Mouse (Mus musculus): ENCODE data around the gene Blvrb. TPM values are rescaled to one million over a fixed set of nuclear protein-coding genes. Genes with fewer than 3 reads are reported as not detected.

Gene Blvrb
- polyA plus RNA-seq, 1 experiment from 2014 or later, result 16.8 TPM

- Histone ChIP-seq H3K4me3 (replicated peaks; ENCODE audit: low read length) (no peak overlapping the region), H3K9ac (replicated peaks; ENCODE audit: low read depth, low read length) (no peak overlapping the region), H3K27ac (ENCODE audit: low read length) (no peak overlapping the region), H3K27me3 (replicated peaks; ENCODE audit: control insufficient read depth, insufficient read depth, low read length) (no peaks in the 10 kb centered on the region), H3K9me3 (ENCODE audit: control insufficient read depth, low read length) (no peaks in the 10 kb centered on the region), H3K4me2 (ENCODE audit: low read length) (no peak overlapping the region), H3K36me3 (ENCODE audit: control insufficient read depth, insufficient read depth) (no peaks in the 10 kb centered on the region), H3K4me1 (replicated peaks; ENCODE audit: control insufficient read depth, insufficient read depth, low read length) (peaks cover 11% of the 10 kb centered on the region)
- ATAC-seq, result no peak
- WGBS, result 98% methylated on average over 2 of the region's 2 CpGs
These were observed 27.8 kb downstream of the Blvrb start for GRCm38 (mm10) chr7:27475596-27475995.

GRCm38 (mm10) chr7:27476098-27476635 lies 28.4 kb downstream of the Blvrb start:
- Histone ChIP-seq H3K4me1 (replicated peaks; ENCODE audit: control insufficient read depth, insufficient read depth, low read length) (peaks cover 11% of the 10 kb centered on the region), H3K27me3 (replicated peaks; ENCODE audit: control insufficient read depth, insufficient read depth, low read length) (no peaks in the 10 kb centered on the region), H3K27ac (ENCODE audit: low read length) (no peak overlapping the region), H3K36me3 (ENCODE audit: control insufficient read depth, insufficient read depth) (no peaks in the 10 kb centered on the region), H3K4me2 (ENCODE audit: low read length) (no peak overlapping the region), H3K4me3 (replicated peaks; ENCODE audit: low read length) (no peak overlapping the region), H3K9ac (replicated peaks; ENCODE audit: low read depth, low read length) (no peak overlapping the region), H3K9me3 (ENCODE audit: control insufficient read depth, low read length) (no peaks in the 10 kb centered on the region)
- 96% methylated on average over 14 of the region's 14 CpGs for WGBS
- no peak for ATAC-seq

GRCm38 (mm10) chr7:27478561-27478960 lies 30.8 kb downstream of the Blvrb start:
- no peak overlapping the region for H3K4me3 ChIP-seq (replicated peaks; ENCODE audit: low read length)
- no peak overlapping the region for H3K4me2 ChIP-seq (ENCODE audit: low read length)
- WGBS, result 80% methylated on average over 7 of the region's 7 CpGs
- no peak overlapping the region for H3K9ac ChIP-seq (replicated peaks; ENCODE audit: low read depth, low read length)
- ATAC-seq, result no peak
- H3K27ac ChIP-seq (ENCODE audit: low read length), result no peak overlapping the region
- peaks cover 7% of the 10 kb centered on the region for H3K4me1 ChIP-seq (replicated peaks; ENCODE audit: control insufficient read depth, insufficient read depth, low read length)
- H3K36me3 ChIP-seq (ENCODE audit: control insufficient read depth, insufficient read depth), result no peaks in the 10 kb centered on the region
- H3K27me3 ChIP-seq (replicated peaks; ENCODE audit: control insufficient read depth, insufficient read depth, low read length), result no peaks in the 10 kb centered on the region
- H3K9me3 ChIP-seq (ENCODE audit: control insufficient read depth, low read length), result no peaks in the 10 kb centered on the region

- Histone ChIP-seq H3K4me3 (replicated peaks; ENCODE audit: low read length) (no peak overlapping the region), H3K4me1 (replicated peaks; ENCODE audit: control insufficient read depth, insufficient read depth, low read length) (peaks cover 7% of the 10 kb centered on the region), H3K4me2 (ENCODE audit: low read length) (no peak overlapping the region), H3K9me3 (ENCODE audit: control insufficient read depth, low read length) (no peaks in the 10 kb centered on the region), H3K36me3 (ENCODE audit: control insufficient read depth, insufficient read depth) (no peaks in the 10 kb centered on the region), H3K9ac (replicated peaks; ENCODE audit: low read depth, low read length) (no peak overlapping the region), H3K27ac (ENCODE audit: low read length) (no peak overlapping the region), H3K27me3 (replicated peaks; ENCODE audit: control insufficient read depth, insufficient read depth, low read length) (no peaks in the 10 kb centered on the region)
- no peak for ATAC-seq
- 67% methylated on average over 1 of the region's 1 CpGs for WGBS
These were observed 32.0 kb downstream of the Blvrb start for GRCm38 (mm10) chr7:27479750-27480149.

GRCm38 (mm10) chr7:27480506-27480905 lies 32.7 kb downstream of the Blvrb start:
- H3K9me3 ChIP-seq (ENCODE audit: control insufficient read depth, low read length), result no peaks in the 10 kb centered on the region
- 71% methylated on average over 3 of the region's 3 CpGs for WGBS
- no peak overlapping the region for H3K4me2 ChIP-seq (ENCODE audit: low read length)

GRCm38 (mm10) chr7:27480927-27481626 lies 33.3 kb downstream of the Blvrb start:
- Histone ChIP-seq H3K4me2 (ENCODE audit: low read length) (peak overlapping the region; percentile 51), H3K27me3 (replicated peaks; ENCODE audit: control insufficient read depth, insufficient read depth, low read length) (no peaks in the 10 kb centered on the region), H3K9ac (replicated peaks; ENCODE audit: low read depth, low read length) (peak overlapping the region; percentile 49), H3K36me3 (ENCODE audit: control insufficient read depth, insufficient read depth) (no peaks in the 10 kb centered on the region), H3K4me1 (replicated peaks; ENCODE audit: control insufficient read depth, insufficient read depth, low read length) (peaks cover 5% of the 10 kb centered on the region), H3K4me3 (replicated peaks; ENCODE audit: low read length) (peak overlapping the region; percentile 37), H3K27ac (ENCODE audit: low read length) (no peak overlapping the region), H3K9me3 (ENCODE audit: control insufficient read depth, low read length) (no peaks in the 10 kb centered on the region)
- WGBS, result 15% methylated on average over 10 of the region's 11 CpGs
- no peak for ATAC-seq

More at GRCm38 (mm10) chr7:27480506-27480905, 32.7 kb downstream of the Blvrb start:
- no peak for ATAC-seq
- no peak overlapping the region for H3K4me3 ChIP-seq (replicated peaks; ENCODE audit: low read length)
- H3K27ac ChIP-seq (ENCODE audit: low read length), result no peak overlapping the region
- H3K4me1 ChIP-seq (replicated peaks; ENCODE audit: control insufficient read depth, insufficient read depth, low read length), result peaks cover 5% of the 10 kb centered on the region
- no peaks in the 10 kb centered on the region for H3K27me3 ChIP-seq (replicated peaks; ENCODE audit: control insufficient read depth, insufficient read depth, low read length)
- H3K36me3 ChIP-seq (ENCODE audit: control insufficient read depth, insufficient read depth), result no peaks in the 10 kb centered on the region
- H3K9ac ChIP-seq (replicated peaks; ENCODE audit: low read depth, low read length), result no peak overlapping the region

GRCm38 (mm10) chr7:27481627-27481969 lies 33.8 kb downstream of the Blvrb start:
- Histone ChIP-seq H3K36me3 (ENCODE audit: control insufficient read depth, insufficient read depth) (no peaks in the 10 kb centered on the region), H3K9ac (replicated peaks; ENCODE audit: low read depth, low read length) (peak overlapping the region; percentile 49), H3K9me3 (ENCODE audit: control insufficient read depth, low read length) (no peaks in the 10 kb centered on the region), H3K27ac (ENCODE audit: low read length) (no peak overlapping the region), H3K27me3 (replicated peaks; ENCODE audit: control insufficient read depth, insufficient read depth, low read length) (no peaks in the 10 kb centered on the region), H3K4me3 (replicated peaks; ENCODE audit: low read length) (peak overlapping the region; percentile 37), H3K4me2 (ENCODE audit: low read length) (peak overlapping the region; percentile 51), H3K4me1 (replicated peaks; ENCODE audit: control insufficient read depth, insufficient read depth, low read length) (peaks cover 9% of the 10 kb centered on the region)
- ATAC-seq, result peak; percentile 70
- 0% methylated on average over 10 of the region's 12 CpGs for WGBS

GRCm38 (mm10) chr7:27483860-27484259 lies 36.1 kb downstream of the Blvrb start:
- H3K9ac ChIP-seq (replicated peaks; ENCODE audit: low read depth, low read length), result no peak overlapping the region
- H3K36me3 ChIP-seq (ENCODE audit: control insufficient read depth, insufficient read depth), result no peaks in the 10 kb centered on the region
- 82% methylated on average over 4 of the region's 4 CpGs for WGBS
- H3K4me3 ChIP-seq (replicated peaks; ENCODE audit: low read length), result no peak overlapping the region
- ATAC-seq, result no peak
- peaks cover 9% of the 10 kb centered on the region for H3K4me1 ChIP-seq (replicated peaks; ENCODE audit: control insufficient read depth, insufficient read depth, low read length)
- no peak overlapping the region for H3K27ac ChIP-seq (ENCODE audit: low read length)
- no peaks in the 10 kb centered on the region for H3K27me3 ChIP-seq (replicated peaks; ENCODE audit: control insufficient read depth, insufficient read depth, low read length)
- H3K4me2 ChIP-seq (ENCODE audit: low read length), result no peak overlapping the region
- H3K9me3 ChIP-seq (ENCODE audit: control insufficient read depth, low read length), result no peaks in the 10 kb centered on the region

- Histone ChIP-seq H3K9me3 (ENCODE audit: control insufficient read depth, low read length) (no peaks in the 10 kb centered on the region), H3K4me2 (ENCODE audit: low read length) (peak overlapping the region; percentile 63), H3K4me3 (replicated peaks; ENCODE audit: low read length) (peak overlapping the region; percentile 68), H3K36me3 (ENCODE audit: control insufficient read depth, insufficient read depth) (no peaks in the 10 kb centered on the region), H3K27me3 (replicated peaks; ENCODE audit: control insufficient read depth, insufficient read depth, low read length) (no peaks in the 10 kb centered on the region), H3K9ac (replicated peaks; ENCODE audit: low read depth, low read length) (0 out of 2 replicates have a peak overlapping the region, but pooled peaks have one; percentile 28), H3K27ac (ENCODE audit: low read length) (no peak overlapping the region), H3K4me1 (replicated peaks; ENCODE audit: control insufficient read depth, insufficient read depth, low read length) (peaks cover 16% of the 10 kb centered on the region)
- ATAC-seq, result peak; percentile 11
- WGBS, result 5% methylated on average over 13 of the region's 13 CpGs
These were observed 38.5 kb downstream of the Blvrb start for GRCm38 (mm10) chr7:27486102-27486769.
